Mouse (Mus musculus): Measurements from ENCODE around the gene Cox6a1. TPM values are rescaled to one million over a fixed set of nuclear protein-coding genes. Genes with fewer than 3 reads are reported as not detected.

The Cox6a1 gene
- polyA plus RNA-seq, 1 experiment from 2014 or later = 1,174 TPM

Other genes starting within 250 kb of the Cox6a1 start
- 29.1 and 30.6 TPM in 2 replicates for gene Acads, start 229.6 kb downstream of the Cox6a1 start, polyA plus RNA-seq (2015; fragmentation: Nextera tagmentation; extraction: Ambion mirVana)
- 37.2 and 39.3 TPM in 2 replicates for gene Unc119b, start 214.0 kb downstream of the Cox6a1 start, polyA plus RNA-seq (2015; fragmentation: Nextera tagmentation; extraction: Ambion mirVana)
- gene Mlec, start 190.8 kb downstream of the Cox6a1 start, polyA plus RNA-seq (2015; fragmentation: Nextera tagmentation; extraction: Ambion mirVana) = 32.1 and 33.5 TPM in 2 replicates
- gene Cabp1, start 154.6 kb downstream of the Cox6a1 start, polyA plus RNA-seq (2015; fragmentation: Nextera tagmentation; extraction: Ambion mirVana) = 24.3 and 27.7 TPM in 2 replicates
- 123 and 138 TPM in 2 replicates for gene Pop5, start 113.1 kb downstream of the Cox6a1 start, polyA plus RNA-seq (2015; fragmentation: Nextera tagmentation; extraction: Ambion mirVana)
- 185 and 190 TPM in 2 replicates for gene Rnf10, start 76.1 kb downstream of the Cox6a1 start, polyA plus RNA-seq (2015; fragmentation: Nextera tagmentation; extraction: Ambion mirVana)
- 49.9 and 58.7 TPM in 2 replicates for gene Coq5, start 69.3 kb downstream of the Cox6a1 start, polyA plus RNA-seq (2015; fragmentation: Nextera tagmentation; extraction: Ambion mirVana)
- 1,475 and 1,543 TPM in 2 replicates for gene Dynll1, start 48.0 kb downstream of the Cox6a1 start, polyA plus RNA-seq (2015; fragmentation: Nextera tagmentation; extraction: Ambion mirVana)
- gene Srsf9, start 21.8 kb downstream of the Cox6a1 start, polyA plus RNA-seq (2015; fragmentation: Nextera tagmentation; extraction: Ambion mirVana) = 170 and 220 TPM in 2 replicates
- gene Gatc, start 7.8 kb downstream of the Cox6a1 start, polyA plus RNA-seq (2015; fragmentation: Nextera tagmentation; extraction: Ambion mirVana) = 36.7 and 41.1 TPM in 2 replicates
- gene Triap1, start 7.8 kb downstream of the Cox6a1 start, polyA plus RNA-seq (2015; fragmentation: Nextera tagmentation; extraction: Ambion mirVana) = 49.7 and 54.8 TPM in 2 replicates
- 66.5 and 66.7 TPM in 2 replicates for gene Msi1, start 80.6 kb upstream of the Cox6a1 start, polyA plus RNA-seq (2015; fragmentation: Nextera tagmentation; extraction: Ambion mirVana)
- 0.95 TPM in 1 of 2 replicates, not detected in the other for gene Pla2g1b, start 117.3 kb upstream of the Cox6a1 start, polyA plus RNA-seq (2015; fragmentation: Nextera tagmentation; extraction: Ambion mirVana)
- gene Sirt4, start 135.7 kb upstream of the Cox6a1 start, polyA plus RNA-seq (2015; fragmentation: Nextera tagmentation; extraction: Ambion mirVana) = 26.8 and 33.0 TPM in 2 replicates
- gene Pxn, start 157.7 kb upstream of the Cox6a1 start, polyA plus RNA-seq (2015; fragmentation: Nextera tagmentation; extraction: Ambion mirVana) = 26.5 and 26.6 TPM in 2 replicates
- 767 and 869 TPM in 2 replicates for gene Rplp0, start 210.5 kb upstream of the Cox6a1 start, polyA plus RNA-seq (2015; fragmentation: Nextera tagmentation; extraction: Ambion mirVana)
- gene Gcn1l1, start 216.3 kb upstream of the Cox6a1 start, polyA plus RNA-seq (2015; fragmentation: Nextera tagmentation; extraction: Ambion mirVana) = 36.5 and 39.3 TPM in 2 replicates

Measured in neural tube, embryonic 13.5 days (tissue).